8 mouse cellular contexts compared by ENCODE assay signal in the genomic region with DNA sequence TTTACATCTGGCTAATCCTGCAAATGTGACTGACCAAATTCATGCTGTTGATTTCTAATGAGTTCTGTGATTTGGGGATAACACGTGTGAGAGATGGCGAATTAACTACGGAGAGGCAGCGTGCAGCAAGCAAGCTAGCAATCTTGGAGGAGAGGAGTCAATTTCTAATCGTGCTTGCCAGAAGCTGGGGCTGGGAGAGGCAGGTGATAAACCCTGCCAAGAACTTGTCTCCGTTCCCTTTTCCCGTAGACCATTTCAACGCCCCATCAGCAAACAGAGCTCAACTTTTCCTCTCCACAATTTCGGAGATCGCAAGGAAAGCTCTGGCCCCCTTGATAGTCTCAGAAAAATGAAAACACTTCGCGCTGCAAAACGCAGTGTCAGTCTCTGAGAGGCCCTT.
DNase-seq lines count a peak whose midpoint lies in the region; ATAC-seq lines count a peak whose summit lies in the region.

No protein-coding gene starts in this region.

- H3K36me3 ChIP-seq in neural tube, embryonic 13.5 days: no peaks in the 10 kb centered on the region
- H3K36me3 ChIP-seq in intestine, embryonic 15.5 days: no peaks in the 10 kb centered on the region
- no peaks in the 10 kb centered on the region for H3K36me3 ChIP-seq in stomach, embryonic 15.5 days

- peaks cover 59% of the 10 kb centered on the region for H3K4me1 ChIP-seq in neural tube, embryonic 13.5 days (replicated peaks)
- peaks cover 14% of the 10 kb centered on the region; the same call in 1 of the 2 replicates for H3K4me1 ChIP-seq in intestine, embryonic 15.5 days (replicated peaks)
- peaks cover 18% of the 10 kb centered on the region; the same call in 1 of the 2 replicates for H3K4me1 ChIP-seq in stomach, embryonic 15.5 days

- no peaks in the 10 kb centered on the region for H3K27me3 ChIP-seq in neural tube, embryonic 13.5 days
- H3K27me3 ChIP-seq in intestine, embryonic 15.5 days (replicated peaks): no peaks in the 10 kb centered on the region
- no peaks in the 10 kb centered on the region for H3K27me3 ChIP-seq in stomach, embryonic 15.5 days (replicated peaks)

- 46% methylated on average over 13 of the region's 13 CpGs for WGBS in neural tube, embryonic 13.5 days
- WGBS in intestine, embryonic 15.5 days: 16% methylated on average over 13 of the region's 13 CpGs
- 18% methylated on average over 13 of the region's 13 CpGs for WGBS in stomach, embryonic 15.5 days

- H3K4me2 ChIP-seq in neural tube, embryonic 13.5 days: no peak overlapping the region
- peak overlapping the region; percentile 37 for H3K4me2 ChIP-seq in intestine, embryonic 15.5 days (replicated peaks)
- H3K4me2 ChIP-seq in stomach, embryonic 15.5 days: peak overlapping the region; percentile 36; the same call in 1 of the 2 replicates

- H3K27ac ChIP-seq in neural tube, embryonic 13.5 days (replicated peaks): peak overlapping the region; percentile 25; the same call in 1 of the 2 replicates
- 0 out of 2 replicates have a peak overlapping the region, but pooled peaks have one; percentile 22 for H3K27ac ChIP-seq in intestine, embryonic 15.5 days
- peak overlapping the region; percentile 55; the same call in 1 of the 2 replicates for H3K27ac ChIP-seq in stomach, embryonic 15.5 days

- H3K4me3 ChIP-seq in neural tube, embryonic 13.5 days: no peak overlapping the region
- H3K4me3 ChIP-seq in intestine, embryonic 15.5 days (replicated peaks): no peak overlapping the region
- no peak overlapping the region for H3K4me3 ChIP-seq in stomach, embryonic 15.5 days (replicated peaks)

- no peak for ATAC-seq in neural tube, embryonic 13.5 days (ENCODE audit: low read depth)
- ATAC-seq in intestine, embryonic 15.5 days: 0 out of 2 replicates have a peak, but pooled peaks have one; percentile 54
- no peak; the same call in 1 of the 2 replicates for ATAC-seq in stomach, embryonic 15.5 days (ENCODE audit: insufficient read depth, low FRiP score, low read depth)

- H3K9ac ChIP-seq in neural tube, embryonic 13.5 days: peak overlapping the region; percentile 39; the same call in 1 of the 2 replicates
- no peak overlapping the region for H3K9ac ChIP-seq in intestine, embryonic 15.5 days
- H3K9ac ChIP-seq in stomach, embryonic 15.5 days: no peak overlapping the region

- DNase-seq in neural tube, embryonic 10.5 days (ENCODE audit: extremely low spot score, low spot score): no peak
- DNase-seq in gastrocnemius, postnatal 25 days: peak; percentile 36
- no peak for DNase-seq in thymus, postnatal 25 days
- no peak for DNase-seq in natural killer cell, adult 2 months (ENCODE audit: low spot score in 2 of 2)
- no peak for DNase-seq in right cerebral cortex, postnatal 4 days

- no peaks in the 10 kb centered on the region for H3K9me3 ChIP-seq in neural tube, embryonic 13.5 days
- H3K9me3 ChIP-seq in intestine, embryonic 15.5 days: no peaks in the 10 kb centered on the region
- no peaks in the 10 kb centered on the region for H3K9me3 ChIP-seq in stomach, embryonic 15.5 days
